Mouse (Mus musculus) right cerebral cortex, postnatal 25 days (tissue): Measurements from ENCODE around the gene Gm4491.
"Not testable (repeated sequence)": the region's sequence is repeated elsewhere in the genome, so short reads cannot be mapped to it uniquely, and the experiment has no call there.

ENCODE experiments used
- DNase-seq: peaks from one replicate; pipeline ENCODE4 v3.0.0; 2022

Gene Gm4491

DNA sequence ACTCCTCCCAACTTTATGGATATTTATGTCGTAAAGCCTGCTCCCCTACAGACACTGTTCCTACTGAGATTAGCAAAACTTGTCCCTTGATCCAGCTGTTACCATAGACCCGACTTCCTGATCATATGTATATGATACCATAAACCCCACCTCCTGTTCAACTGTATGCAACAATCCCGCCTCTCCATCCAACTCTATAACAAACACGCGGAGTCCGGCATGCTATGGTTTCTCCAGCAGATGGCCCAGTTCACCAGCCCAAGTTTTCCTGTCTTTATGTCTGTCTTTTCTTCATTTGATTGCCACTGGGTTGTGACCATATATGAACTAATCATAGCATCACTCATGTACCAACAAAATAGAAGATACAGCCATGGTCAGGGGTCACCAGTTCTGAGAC lies 40.1 kb downstream of the Gm4491 start:
- DNase-seq = no peak

DNA sequence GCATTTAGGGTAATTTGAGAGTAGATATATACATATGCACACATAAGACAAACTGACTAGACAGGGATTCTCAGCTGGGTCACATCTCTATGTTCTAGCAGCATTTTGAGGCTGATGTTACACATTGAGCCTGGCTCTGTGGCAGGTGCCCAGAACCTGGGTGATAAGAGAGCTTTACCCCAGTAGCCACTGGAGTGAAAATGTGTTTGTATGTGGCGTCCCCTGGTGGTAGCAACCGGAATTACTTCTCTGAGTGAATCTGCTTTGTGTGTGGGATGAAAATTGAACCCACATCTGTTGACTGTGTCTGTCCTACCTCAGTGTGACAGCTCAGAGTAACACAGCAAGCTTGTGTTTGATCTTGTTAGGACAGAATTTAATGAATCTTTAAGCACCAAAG lies 45.8 kb downstream of the Gm4491 start:
- DNase-seq = not testable (repeated sequence)

DNA sequence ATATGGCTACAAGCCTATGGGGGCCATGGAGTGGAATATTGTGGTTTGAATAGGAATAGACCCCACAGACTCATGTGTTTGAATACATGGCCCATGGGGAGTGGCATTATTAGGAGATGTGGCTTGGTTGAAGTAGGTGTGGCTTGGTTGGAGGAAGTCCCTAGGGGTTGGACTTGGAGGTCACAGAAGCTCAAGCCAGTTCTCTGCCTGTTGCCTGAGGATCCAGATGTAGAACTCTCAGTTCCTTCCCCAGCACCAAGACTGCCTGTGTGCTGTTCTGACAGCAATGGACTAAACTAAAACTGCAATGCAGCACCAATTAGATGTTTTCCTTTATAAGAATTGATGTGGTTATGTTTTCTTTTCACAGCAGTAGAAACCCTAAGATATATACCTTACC lies 49.6 kb downstream of the Gm4491 start:
- no peak for DNase-seq
